In the genomic region with DNA sequence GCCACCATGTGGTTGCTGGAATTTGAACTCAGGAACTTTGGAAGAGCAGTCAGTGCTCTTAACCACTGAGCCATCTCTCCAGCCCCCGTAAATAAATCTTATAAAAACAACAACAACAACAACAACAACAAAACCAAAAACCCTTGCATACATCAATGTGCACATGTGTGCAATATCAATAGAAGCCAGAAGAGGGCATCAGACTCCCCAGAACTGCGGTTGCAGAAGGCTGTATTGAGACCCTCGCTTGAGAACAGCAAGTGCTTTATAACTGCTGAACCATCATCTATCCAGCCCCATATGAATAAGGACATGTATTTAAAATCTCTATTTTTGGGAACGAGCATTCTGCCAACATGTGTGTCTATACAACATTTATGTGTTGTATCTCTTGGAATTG, we compare ENCODE assay signal across 11 mouse cellular contexts. TPM values are rescaled to one million over a fixed set of nuclear protein-coding genes. Genes with fewer than 3 reads are reported as not detected.
DNase-seq lines count a peak whose midpoint lies in the region; ATAC-seq and TF ChIP-seq lines count a peak whose summit lies in the region.
"Had no signal": no experiment of that assay in that cellular context is flagged by ENCODE, and none has a peak within 500 bp of the region (broad histone marks: within the 10 kb centered on the region; RNA-seq: fewer than 3 reads in every experiment).

No protein-coding gene starts in this region.

- peak; percentile 78 for TF ChIP-seq CTCF in heart, adult 2 months (IDR thresholded peaks at IDR 0.05)
- TF ChIP-seq CTCF in stomach, postnatal 0 days (IDR thresholded peaks at IDR 0.05; ENCODE audit: low read depth), result peak; percentile 68

- no peak overlapping the region for H3K4me3 ChIP-seq in heart, adult 2 months
- H3K4me3 ChIP-seq in heart, embryonic 12.5 days, result no peak overlapping the region
- H3K4me3 ChIP-seq in midbrain, embryonic 13.5 days (replicated peaks), result no peak overlapping the region
- H3K4me3 ChIP-seq in midbrain, embryonic 15.5 days, result no peak overlapping the region
- H3K4me3 ChIP-seq in forebrain, embryonic 14.5 days (ENCODE audit: low read depth, low read length), result no peak overlapping the region
- no peak overlapping the region for H3K4me3 ChIP-seq in stomach, postnatal 0 days (ENCODE audit: low read depth, low read length)
- H3K4me3 ChIP-seq: embryonic facial prominence, embryonic 15.5 days; limb, embryonic 13.5 days; neural tube, embryonic 15.5 days had no signal

- H3K79me2 ChIP-seq in heart, adult 2 months (replicated peaks; ENCODE audit: control insufficient read depth, insufficient read depth, low read length), result no peaks in the 10 kb centered on the region

- DNase-seq in heart, adult 2 months, result peak in 1 of 2 experiments; percentile 13
- DNase-seq in forebrain, embryonic 14.5 days (ENCODE audit: low spot score), result peak; percentile 68
- DNase-seq in stomach, postnatal 0 days (ENCODE audit: low spot score), result no peak
- no peak for DNase-seq in neural tube, embryonic 10.5 days (ENCODE audit: extremely low spot score, low spot score)

- WGBS in heart, adult 2 months, result 74% methylated on average over 4 of the region's 4 CpGs
- WGBS in heart, embryonic 12.5 days, result 85% methylated on average over 4 of the region's 4 CpGs
- WGBS in midbrain, embryonic 13.5 days, result 74% methylated on average over 4 of the region's 4 CpGs
- WGBS in midbrain, embryonic 15.5 days, result 70% methylated on average over 4 of the region's 4 CpGs
- WGBS in forebrain, embryonic 14.5 days, result 70% methylated on average over 4 of the region's 4 CpGs
- 72% methylated on average over 4 of the region's 4 CpGs for whole genome bisulfite sequencing in stomach, postnatal 0 days

- no peaks in the 10 kb centered on the region for H3K4me1 ChIP-seq in heart, adult 2 months (ENCODE audit: control insufficient read depth, insufficient read depth, low read length)
- H3K4me1 ChIP-seq in heart, embryonic 12.5 days (replicated peaks), result no peaks in the 10 kb centered on the region
- no peaks in the 10 kb centered on the region for H3K4me1 ChIP-seq in midbrain, embryonic 13.5 days (replicated peaks)
- H3K4me1 ChIP-seq in midbrain, embryonic 15.5 days, result no peaks in the 10 kb centered on the region
- no peaks in the 10 kb centered on the region for H3K4me1 ChIP-seq in forebrain, embryonic 14.5 days (ENCODE audit: control insufficient read depth, insufficient read depth, low read length)
- no peaks in the 10 kb centered on the region for H3K4me1 ChIP-seq in stomach, postnatal 0 days (replicated peaks; ENCODE audit: control insufficient read depth, insufficient read depth)
- H3K4me1 ChIP-seq: embryonic facial prominence, embryonic 15.5 days; limb, embryonic 13.5 days; neural tube, embryonic 15.5 days had no signal

- no peaks in the 10 kb centered on the region for H3K27me3 ChIP-seq in heart, adult 2 months (ENCODE audit: control insufficient read depth, insufficient read depth, low read length)
- no peaks in the 10 kb centered on the region for H3K27me3 ChIP-seq in heart, embryonic 12.5 days (replicated peaks)
- no peaks in the 10 kb centered on the region for H3K27me3 ChIP-seq in midbrain, embryonic 13.5 days
- no peaks in the 10 kb centered on the region for H3K27me3 ChIP-seq in midbrain, embryonic 15.5 days (replicated peaks)
- H3K27me3 ChIP-seq in forebrain, embryonic 14.5 days (replicated peaks; ENCODE audit: control insufficient read depth, insufficient read depth, low read length), result no peaks in the 10 kb centered on the region
- no peaks in the 10 kb centered on the region for H3K27me3 ChIP-seq in stomach, postnatal 0 days (ENCODE audit: control insufficient read depth, insufficient read depth, low read length)
- H3K27me3 ChIP-seq: embryonic facial prominence, embryonic 15.5 days; limb, embryonic 13.5 days; neural tube, embryonic 15.5 days had no signal

- intact Hi-C loops in heart, adult 2 months (cut with DNase I), result no loop called here

- no peak for TF ChIP-seq POLR2A in heart, adult 2 months (IDR thresholded peaks at IDR 0.05; ENCODE audit: insufficient read depth, low read depth, low read length)

- TF ChIP-seq EP300 in heart, adult 2 months (IDR thresholded peaks at IDR 0.05; ENCODE audit: insufficient read depth, low read depth, low read length), result no peak
- TF ChIP-seq EP300 in stomach, postnatal 0 days (optimal IDR thresholded peaks at IDR 0.05), result no peak

- no peak overlapping the region for H3K9ac ChIP-seq in heart, adult 2 months (ENCODE audit: low read depth, low read length)
- H3K9ac ChIP-seq in heart, embryonic 12.5 days, result no peak overlapping the region
- H3K9ac ChIP-seq in midbrain, embryonic 13.5 days (replicated peaks), result no peak overlapping the region
- no peak overlapping the region for H3K9ac ChIP-seq in midbrain, embryonic 15.5 days
- H3K9ac ChIP-seq in forebrain, embryonic 14.5 days (ENCODE audit: low read length), result no peak overlapping the region
- H3K9ac ChIP-seq in stomach, postnatal 0 days (ENCODE audit: low read length), result no peak overlapping the region
- H3K9ac ChIP-seq: embryonic facial prominence, embryonic 15.5 days; limb, embryonic 13.5 days; neural tube, embryonic 15.5 days had no signal

- no peaks in the 10 kb centered on the region for H3K9me3 ChIP-seq in heart, embryonic 12.5 days (replicated peaks)
- H3K9me3 ChIP-seq in midbrain, embryonic 13.5 days, result no peaks in the 10 kb centered on the region
- H3K9me3 ChIP-seq in midbrain, embryonic 15.5 days, result no peaks in the 10 kb centered on the region
- H3K9me3 ChIP-seq in forebrain, embryonic 14.5 days (replicated peaks; ENCODE audit: control insufficient read depth, low read length), result no peaks in the 10 kb centered on the region
- H3K9me3 ChIP-seq in stomach, postnatal 0 days (ENCODE audit: control insufficient read depth, low read length), result no peaks in the 10 kb centered on the region
- H3K9me3 ChIP-seq: embryonic facial prominence, embryonic 15.5 days; limb, embryonic 13.5 days; neural tube, embryonic 15.5 days had no signal

- H3K36me3 ChIP-seq in heart, adult 2 months (ENCODE audit: control insufficient read depth, insufficient read depth, low read length), result peaks cover 3% of the 10 kb centered on the region
- H3K36me3 ChIP-seq in heart, embryonic 12.5 days, result peaks cover 85% of the 10 kb centered on the region
- peaks cover 84% of the 10 kb centered on the region for H3K36me3 ChIP-seq in midbrain, embryonic 13.5 days
- peaks cover 54% of the 10 kb centered on the region for H3K36me3 ChIP-seq in midbrain, embryonic 15.5 days (replicated peaks)
- H3K36me3 ChIP-seq in forebrain, embryonic 14.5 days (ENCODE audit: control insufficient read depth, insufficient read depth, low read length), result peaks cover 83% of the 10 kb centered on the region
- H3K36me3 ChIP-seq in stomach, postnatal 0 days (ENCODE audit: control insufficient read depth, insufficient read depth, low read length), result peaks cover 38% of the 10 kb centered on the region

- H3K27ac ChIP-seq in heart, adult 2 months, result no peak overlapping the region
- no peak overlapping the region for H3K27ac ChIP-seq in heart, embryonic 12.5 days (ENCODE audit: poor library complexity, severe bottlenecking)
- no peak overlapping the region for H3K27ac ChIP-seq in midbrain, embryonic 13.5 days
- H3K27ac ChIP-seq in midbrain, embryonic 15.5 days, result no peak overlapping the region
- no peak overlapping the region for H3K27ac ChIP-seq in forebrain, embryonic 14.5 days (ENCODE audit: low read depth, low read length)
- H3K27ac ChIP-seq in stomach, postnatal 0 days (replicated peaks), result no peak overlapping the region
- H3K27ac ChIP-seq: embryonic facial prominence, embryonic 15.5 days; limb, embryonic 13.5 days; neural tube, embryonic 15.5 days had no signal

- ATAC-seq in heart, embryonic 12.5 days (ENCODE audit: insufficient number of reproducible peaks, low FRiP score), result no peak
- ATAC-seq in midbrain, embryonic 13.5 days, result peak; percentile 24; the same call in 1 of the 2 replicates
- ATAC-seq in midbrain, embryonic 15.5 days (replicated peaks), result no peak
- ATAC-seq in forebrain, embryonic 14.5 days, result 0 out of 2 replicates have a peak, but pooled peaks have one; percentile 44
- ATAC-seq in stomach, postnatal 0 days (ENCODE audit: low FRiP score, low TSS enrichment), result no peak
- no peak for ATAC-seq in frontal cortex, adult (ENCODE audit: low TSS enrichment)

- H3K4me2 ChIP-seq in heart, embryonic 12.5 days, result no peak overlapping the region
- H3K4me2 ChIP-seq in midbrain, embryonic 13.5 days (replicated peaks), result no peak overlapping the region
- no peak overlapping the region for H3K4me2 ChIP-seq in midbrain, embryonic 15.5 days
- no peak overlapping the region for H3K4me2 ChIP-seq in forebrain, embryonic 14.5 days (ENCODE audit: low read length)
- H3K4me2 ChIP-seq in stomach, postnatal 0 days (replicated peaks; ENCODE audit: low read depth), result no peak overlapping the region
- H3K4me2 ChIP-seq: embryonic facial prominence, embryonic 15.5 days; limb, embryonic 13.5 days; neural tube, embryonic 15.5 days had no signal

RNA-seq across cellular contexts. Expression of a gene that starts 9.8 kb away (rescaled TPM):
- 10 to 100 TPM; 18.2 to 21.0 TPM for total RNA-seq in heart, adult 2 months (2021)
- polyA plus RNA-seq in heart, adult 2 months (2012; rRNA removed), result 22.5 and 27.9 TPM in 2 replicates
- 31.6 and 35.8 TPM in 2 replicates for polyA plus RNA-seq in heart, embryonic 12.5 days (2016; fragmentation: Nextera tagmentation; extraction: Ambion mirVana)
- 13.0 and 20.9 TPM in 2 replicates for polyA plus RNA-seq in midbrain, embryonic 13.5 days (2015; fragmentation: Nextera tagmentation; extraction: Ambion mirVana)
- polyA plus RNA-seq in midbrain, embryonic 15.5 days (2015; fragmentation: Nextera tagmentation; extraction: Ambion mirVana), result 25.2 and 26.1 TPM in 2 replicates
- 14.4 and 20.4 TPM in 2 replicates for polyA plus RNA-seq in forebrain, embryonic 14.5 days (2014; fragmentation: Nextera tagmentation; extraction: Ambion mirVana)
- 21.4 and 24.8 TPM in 2 replicates for polyA plus RNA-seq in stomach, postnatal 0 days (2015; fragmentation: Nextera tagmentation; extraction: Ambion mirVana)

RNA-seq across cellular contexts. Expression of a gene that starts 17.0 kb away (rescaled TPM):
- total RNA-seq in heart, adult 2 months (2021), result 1 to 10 TPM; 5.0 to 8.1 TPM
- 5.2 and 5.4 TPM in 2 replicates for polyA plus RNA-seq in heart, adult 2 months (2012; rRNA removed)
- 0.70 and 1.0 TPM in 2 replicates for polyA plus RNA-seq in heart, embryonic 12.5 days (2016; fragmentation: Nextera tagmentation; extraction: Ambion mirVana)
- polyA plus RNA-seq in midbrain, embryonic 13.5 days (2015; fragmentation: Nextera tagmentation; extraction: Ambion mirVana), result 0.55 and 0.66 TPM in 2 replicates
- 0.77 and 1.3 TPM in 2 replicates for polyA plus RNA-seq in midbrain, embryonic 15.5 days (2015; fragmentation: Nextera tagmentation; extraction: Ambion mirVana)
- polyA plus RNA-seq in forebrain, embryonic 14.5 days (2014; fragmentation: Nextera tagmentation; extraction: Ambion mirVana), result 0.25 and 0.53 TPM in 2 replicates
- polyA plus RNA-seq in stomach, postnatal 0 days (2015; fragmentation: Nextera tagmentation; extraction: Ambion mirVana), result 1.6 and 1.9 TPM in 2 replicates

RNA-seq across cellular contexts. Expression of a gene that starts 23.8 kb away (rescaled TPM):
- total RNA-seq in heart, adult 2 months (2021), result 10 to 100 TPM; 21.2 to 23.3 TPM
- 30.9 and 34.4 TPM in 2 replicates for polyA plus RNA-seq in heart, adult 2 months (2012; rRNA removed)
- 26.5 and 28.4 TPM in 2 replicates for polyA plus RNA-seq in heart, embryonic 12.5 days (2016; fragmentation: Nextera tagmentation; extraction: Ambion mirVana)
- polyA plus RNA-seq in midbrain, embryonic 13.5 days (2015; fragmentation: Nextera tagmentation; extraction: Ambion mirVana), result 32.8 and 33.1 TPM in 2 replicates
- polyA plus RNA-seq in midbrain, embryonic 15.5 days (2015; fragmentation: Nextera tagmentation; extraction: Ambion mirVana), result 49.5 and 55.4 TPM in 2 replicates
- polyA plus RNA-seq in forebrain, embryonic 14.5 days (2014; fragmentation: Nextera tagmentation; extraction: Ambion mirVana), result 28.9 and 31.8 TPM in 2 replicates
- 19.1 and 19.6 TPM in 2 replicates for polyA plus RNA-seq in stomach, postnatal 0 days (2015; fragmentation: Nextera tagmentation; extraction: Ambion mirVana)

RNA-seq across cellular contexts. Expression of a gene that starts 24.2 kb away (rescaled TPM):
- 10 to 100 TPM; 89.7 to 92.3 TPM for total RNA-seq in heart, adult 2 months (2021)
- polyA plus RNA-seq in heart, adult 2 months (2012; rRNA removed), result 164 and 193 TPM in 2 replicates
- polyA plus RNA-seq in heart, embryonic 12.5 days (2016; fragmentation: Nextera tagmentation; extraction: Ambion mirVana), result 475 and 499 TPM in 2 replicates
- polyA plus RNA-seq in midbrain, embryonic 13.5 days (2015; fragmentation: Nextera tagmentation; extraction: Ambion mirVana), result 724 and 776 TPM in 2 replicates
- polyA plus RNA-seq in midbrain, embryonic 15.5 days (2015; fragmentation: Nextera tagmentation; extraction: Ambion mirVana), result 635 and 653 TPM in 2 replicates
- 433 and 469 TPM in 2 replicates for polyA plus RNA-seq in forebrain, embryonic 14.5 days (2014; fragmentation: Nextera tagmentation; extraction: Ambion mirVana)
- polyA plus RNA-seq in stomach, postnatal 0 days (2015; fragmentation: Nextera tagmentation; extraction: Ambion mirVana), result 231 and 235 TPM in 2 replicates

Comparison
In these comparisons a context has a peak if more than half of its experiments do, and no peak if none do; other contexts are left out.
1. ATAC-seq: peak in midbrain, embryonic 13.5 days (single experiment) and forebrain, embryonic 14.5 days (single experiment); none in heart, embryonic 12.5 days (single experiment), midbrain, embryonic 15.5 days (single experiment), stomach, postnatal 0 days (single experiment) and frontal cortex, adult (single experiment).